Mouse (Mus musculus): ENCODE measurements at regions not wholly inside any gene's neighbourhood (a gene's known extent, or its start where the extent isn't known, plus 50 kb on each side); places are given as distances from the start of the nearest gene placed in this dataset.

DNA sequence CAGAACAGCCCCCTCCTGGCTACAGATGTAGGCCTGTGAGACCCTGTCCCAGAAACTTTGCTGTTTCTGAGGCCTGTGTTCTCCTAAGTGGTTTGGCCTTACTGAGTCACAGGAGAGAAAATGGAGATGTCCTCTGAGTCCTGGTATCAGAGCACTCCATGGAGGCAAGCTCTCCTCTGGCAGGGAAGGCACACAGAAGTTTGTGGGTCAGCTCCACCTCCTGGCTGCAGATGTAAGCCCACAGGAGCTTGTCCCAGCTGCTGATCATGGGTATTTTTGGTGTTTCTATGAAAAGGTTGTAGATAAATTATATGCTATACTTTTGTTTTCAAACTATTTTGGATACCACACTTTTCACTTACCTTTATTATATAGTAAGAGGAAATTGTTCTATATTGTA lies 711.7 kb downstream of the Slitrk6 start:
- Histone ChIP-seq H3K27ac (ENCODE audit: insufficient read depth, low read length) (no peak overlapping the region), H3K4me1 (ENCODE audit: control insufficient read depth, insufficient read depth, low read length) (no peaks in the 10 kb centered on the region), H3K27me3 (ENCODE audit: control insufficient read depth, insufficient read depth, low read length, poor library complexity, severe bottlenecking) (no peaks in the 10 kb centered on the region), H3K9ac (ENCODE audit: low read depth, poor library complexity, severe bottlenecking) (no peak overlapping the region), H3K9me3 (replicated peaks; ENCODE audit: control insufficient read depth, insufficient read depth, low read length, poor library complexity, severe bottlenecking) (no peaks in the 10 kb centered on the region), H3K4me3 (ENCODE audit: low read depth, low read length) (no peak overlapping the region), H3K36me3 (ENCODE audit: control insufficient read depth, insufficient read depth, low read length, poor library complexity, severe bottlenecking) (no peaks in the 10 kb centered on the region)
- TF ChIP-seq CTCF (IDR thresholded peaks at IDR 0.05; ENCODE audit: low read depth, low read length) (no peak), EP300 (IDR thresholded peaks at IDR 0.05; ENCODE audit: insufficient read depth, low read depth, low read length) (no peak), POLR2A (IDR thresholded peaks at IDR 0.05; ENCODE audit: insufficient read depth, low read length) (no peak)

DNA sequence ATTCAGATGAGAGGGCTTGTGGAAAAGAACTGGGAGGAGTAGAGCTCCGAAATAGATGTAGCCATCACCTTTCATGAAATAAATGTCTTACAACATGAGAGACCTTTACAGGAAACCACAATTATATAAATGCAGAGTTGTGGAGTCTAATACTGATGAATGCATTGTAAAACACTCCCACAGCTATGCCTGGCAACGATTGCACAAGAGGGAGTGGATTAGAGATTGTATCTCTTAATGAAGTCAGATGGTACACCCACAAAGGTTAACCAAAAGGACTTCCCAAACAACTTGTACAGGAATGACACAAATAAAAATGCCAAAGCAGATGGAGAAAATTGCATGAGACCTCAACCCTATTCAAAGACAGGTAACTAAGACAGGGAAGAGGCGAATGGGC lies 733.1 kb downstream of the Slitrk6 start:
- TF ChIP-seq EP300 (IDR thresholded peaks at IDR 0.05; ENCODE audit: insufficient read depth, low read depth, low read length), result no peak
- TF ChIP-seq CTCF (IDR thresholded peaks at IDR 0.05; ENCODE audit: low read depth, low read length), result no peak
- no peak for TF ChIP-seq POLR2A (IDR thresholded peaks at IDR 0.05; ENCODE audit: insufficient read depth, low read length)
- no peak overlapping the region for H3K4me3 ChIP-seq (ENCODE audit: low read depth, low read length)
- H3K9me3 ChIP-seq (replicated peaks; ENCODE audit: control insufficient read depth, insufficient read depth, low read length, poor library complexity, severe bottlenecking), result no peaks in the 10 kb centered on the region

DNA sequence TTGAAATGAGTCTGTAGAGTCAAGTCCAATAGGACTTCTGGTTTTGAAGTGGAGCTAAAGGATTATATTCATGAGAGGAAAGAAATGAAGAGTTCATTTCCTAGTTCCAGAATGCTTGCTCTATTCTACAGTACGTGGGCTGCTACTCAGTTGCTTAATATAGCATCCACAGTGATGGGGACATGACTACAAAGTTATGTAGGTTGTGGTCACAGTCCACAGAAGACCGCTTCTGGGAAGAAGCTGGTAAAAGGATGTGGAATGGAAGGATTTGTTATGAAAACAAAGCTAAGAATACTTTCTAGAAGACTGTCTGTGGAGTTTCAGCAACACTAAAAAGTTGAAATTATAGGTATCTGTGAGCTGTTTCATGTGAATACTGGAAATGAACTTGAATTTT lies 739.8 kb downstream of the Slitrk6 start:
- no peaks in the 10 kb centered on the region for H3K9me3 ChIP-seq (replicated peaks; ENCODE audit: control insufficient read depth, insufficient read depth, low read length, poor library complexity, severe bottlenecking)
- TF ChIP-seq POLR2A (IDR thresholded peaks at IDR 0.05; ENCODE audit: insufficient read depth, low read length) (no peak), EP300 (IDR thresholded peaks at IDR 0.05; ENCODE audit: insufficient read depth, low read depth, low read length) (no peak), CTCF (IDR thresholded peaks at IDR 0.05; ENCODE audit: low read depth, low read length) (no peak)
- no peaks in the 10 kb centered on the region for H3K36me3 ChIP-seq (ENCODE audit: control insufficient read depth, insufficient read depth, low read length, poor library complexity, severe bottlenecking)
- no peak overlapping the region for H3K4me3 ChIP-seq (ENCODE audit: low read depth, low read length)
- H3K27me3 ChIP-seq (ENCODE audit: control insufficient read depth, insufficient read depth, low read length, poor library complexity, severe bottlenecking), result no peaks in the 10 kb centered on the region
- H3K4me1 ChIP-seq (ENCODE audit: control insufficient read depth, insufficient read depth, low read length), result no peaks in the 10 kb centered on the region
- no peak overlapping the region for H3K27ac ChIP-seq (ENCODE audit: insufficient read depth, low read length)
- H3K9ac ChIP-seq (ENCODE audit: low read depth, poor library complexity, severe bottlenecking), result no peak overlapping the region

More for the DNA sequence above, 733.1 kb downstream of the Slitrk6 start:
- Histone ChIP-seq H3K27ac (ENCODE audit: insufficient read depth, low read length) (no peak overlapping the region), H3K4me1 (ENCODE audit: control insufficient read depth, insufficient read depth, low read length) (no peaks in the 10 kb centered on the region), H3K36me3 (ENCODE audit: control insufficient read depth, insufficient read depth, low read length, poor library complexity, severe bottlenecking) (no peaks in the 10 kb centered on the region), H3K27me3 (ENCODE audit: control insufficient read depth, insufficient read depth, low read length, poor library complexity, severe bottlenecking) (no peaks in the 10 kb centered on the region), H3K9ac (ENCODE audit: low read depth, poor library complexity, severe bottlenecking) (no peak overlapping the region)

DNA sequence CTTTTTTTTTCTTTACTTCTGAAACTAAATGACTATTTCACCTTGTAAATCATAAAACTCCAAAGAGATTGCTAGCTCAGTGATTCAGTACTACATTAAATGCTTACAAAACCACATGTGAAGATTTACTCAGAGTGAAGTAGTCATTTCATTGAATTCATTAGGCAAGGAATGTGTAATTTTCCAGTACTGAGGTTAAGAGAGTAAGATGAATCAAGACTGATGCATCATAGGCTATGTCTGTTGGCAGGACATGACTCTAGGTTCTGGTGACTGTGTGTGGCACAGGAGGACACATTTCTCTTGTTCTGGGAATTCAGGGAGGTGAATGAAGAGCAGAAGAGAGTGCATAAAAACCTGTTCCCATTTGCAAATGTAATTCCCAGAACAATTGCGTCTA lies 741.7 kb downstream of the Slitrk6 start:
- no peaks in the 10 kb centered on the region for H3K4me1 ChIP-seq (ENCODE audit: control insufficient read depth, insufficient read depth, low read length)
- TF ChIP-seq POLR2A (IDR thresholded peaks at IDR 0.05; ENCODE audit: insufficient read depth, low read length), result no peak
- no peak for TF ChIP-seq CTCF (IDR thresholded peaks at IDR 0.05; ENCODE audit: low read depth, low read length)
- no peak for TF ChIP-seq EP300 (IDR thresholded peaks at IDR 0.05; ENCODE audit: insufficient read depth, low read depth, low read length)

DNA sequence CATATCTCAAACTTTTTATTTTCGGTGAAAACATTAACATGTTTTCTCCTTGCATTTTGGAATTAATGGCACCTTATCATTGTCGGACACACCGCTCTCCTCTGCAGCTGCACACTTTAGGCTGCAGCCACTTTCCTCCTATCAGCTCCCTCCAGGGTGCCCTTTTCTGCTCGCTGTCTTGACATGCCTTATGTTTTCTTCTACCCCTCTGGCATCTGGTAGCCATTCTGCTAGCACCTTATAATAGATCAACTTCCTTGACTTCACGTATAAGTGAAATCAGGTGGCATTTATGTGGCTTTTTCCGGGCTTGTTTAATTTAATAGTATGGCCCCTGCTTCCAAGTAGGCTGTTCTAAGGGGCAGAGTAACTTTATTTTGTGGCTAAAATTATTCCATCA lies 747.8 kb downstream of the Slitrk6 start:
- Histone ChIP-seq H3K27ac (ENCODE audit: insufficient read depth, low read length) (no peak overlapping the region), H3K4me1 (ENCODE audit: control insufficient read depth, insufficient read depth, low read length) (no peaks in the 10 kb centered on the region), H3K4me3 (ENCODE audit: low read depth, low read length) (no peak overlapping the region), H3K9me3 (replicated peaks; ENCODE audit: control insufficient read depth, insufficient read depth, low read length, poor library complexity, severe bottlenecking) (no peaks in the 10 kb centered on the region), H3K27me3 (ENCODE audit: control insufficient read depth, insufficient read depth, low read length, poor library complexity, severe bottlenecking) (no peaks in the 10 kb centered on the region), H3K9ac (ENCODE audit: low read depth, poor library complexity, severe bottlenecking) (no peak overlapping the region), H3K36me3 (ENCODE audit: control insufficient read depth, insufficient read depth, low read length, poor library complexity, severe bottlenecking) (no peaks in the 10 kb centered on the region)
- no peak for TF ChIP-seq EP300 (IDR thresholded peaks at IDR 0.05; ENCODE audit: insufficient read depth, low read depth, low read length)
- no peak for TF ChIP-seq POLR2A (IDR thresholded peaks at IDR 0.05; ENCODE audit: insufficient read depth, low read length)

More for the DNA sequence above, 741.7 kb downstream of the Slitrk6 start:
- Histone ChIP-seq H3K9ac (ENCODE audit: low read depth, poor library complexity, severe bottlenecking) (no peak overlapping the region), H3K4me3 (ENCODE audit: low read depth, low read length) (no peak overlapping the region), H3K27me3 (ENCODE audit: control insufficient read depth, insufficient read depth, low read length, poor library complexity, severe bottlenecking) (no peaks in the 10 kb centered on the region), H3K36me3 (ENCODE audit: control insufficient read depth, insufficient read depth, low read length, poor library complexity, severe bottlenecking) (no peaks in the 10 kb centered on the region), H3K9me3 (replicated peaks; ENCODE audit: control insufficient read depth, insufficient read depth, low read length, poor library complexity, severe bottlenecking) (no peaks in the 10 kb centered on the region), H3K27ac (ENCODE audit: insufficient read depth, low read length) (no peak overlapping the region)

DNA sequence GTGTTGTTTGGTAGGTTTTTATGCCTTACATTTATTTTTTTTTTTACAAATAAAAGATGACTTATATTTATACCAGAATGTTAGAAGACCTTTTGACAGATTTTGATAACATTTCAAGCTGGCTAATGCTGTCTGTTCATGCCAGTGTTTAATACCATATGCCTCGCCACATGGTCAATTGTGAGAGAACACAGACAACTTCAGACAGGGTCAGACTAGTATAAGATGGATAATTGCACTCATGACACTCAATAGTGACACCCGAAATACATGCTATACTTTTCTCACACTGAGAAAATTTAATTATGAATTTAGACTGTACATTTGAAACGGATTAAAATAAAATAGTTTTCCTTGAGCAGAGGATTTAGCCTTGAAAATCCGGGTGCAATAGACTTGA lies 769.9 kb downstream of the Slitrk6 start:
- no peaks in the 10 kb centered on the region for H3K9me3 ChIP-seq (replicated peaks; ENCODE audit: control insufficient read depth, insufficient read depth, low read length, poor library complexity, severe bottlenecking)
- H3K4me1 ChIP-seq (ENCODE audit: control insufficient read depth, insufficient read depth, low read length), result no peaks in the 10 kb centered on the region
- no peak overlapping the region for H3K4me3 ChIP-seq (ENCODE audit: low read depth, low read length)
- TF ChIP-seq POLR2A (IDR thresholded peaks at IDR 0.05; ENCODE audit: insufficient read depth, low read length), result no peak
- no peak for TF ChIP-seq CTCF (IDR thresholded peaks at IDR 0.05; ENCODE audit: low read depth, low read length)
- TF ChIP-seq EP300 (IDR thresholded peaks at IDR 0.05; ENCODE audit: insufficient read depth, low read depth, low read length), result no peak
- no peaks in the 10 kb centered on the region for H3K27me3 ChIP-seq (ENCODE audit: control insufficient read depth, insufficient read depth, low read length, poor library complexity, severe bottlenecking)
- no peak overlapping the region for H3K27ac ChIP-seq (ENCODE audit: insufficient read depth, low read length)
- no peak overlapping the region for H3K9ac ChIP-seq (ENCODE audit: low read depth, poor library complexity, severe bottlenecking)
- H3K36me3 ChIP-seq (ENCODE audit: control insufficient read depth, insufficient read depth, low read length, poor library complexity, severe bottlenecking), result no peaks in the 10 kb centered on the region

Measured in ES-Bruce4 (cell line).